Mouse (Mus musculus) intestine, embryonic 14.5 days (tissue): ENCODE measurements around the gene Sae1. TPM values are rescaled to one million over a fixed set of nuclear protein-coding genes. Genes with fewer than 3 reads are reported as not detected.
"Not testable (repeated sequence)": the region's sequence is repeated elsewhere in the genome, so short reads cannot be mapped to it uniquely, and the experiment has no call there.

ENCODE experiments used
- ATAC-seq: fragments of 200-750 bp; cut with Nextera tagmentation; replicated peaks from 2 replicates; pipeline ENCODE4 v1.8.0; 2017; ENCODE audit warnings: low read depth, moderate number of reproducible peaks, moderate TSS enrichment, moderate library complexity; ENCODE audit not compliant: low FRiP score, low TSS enrichment
- DNase-seq: peaks from one replicate; pipeline ENCODE4 v3.0.0-alpha.2; 2018; ENCODE audit warnings: low spot score
- H3K27ac ChIP-seq: fragments of 300-500 bp; sonication (generic); 2 replicates; pipeline ENCODE4 v1.5.1; 2014; ENCODE audit warnings: low read depth, mild to moderate bottlenecking, control low read depth
- H3K27me3 ChIP-seq: fragments of 300-500 bp; sonication (generic); replicated peaks from 2 replicates; pipeline ENCODE4 v1.6.1; 2014; ENCODE audit warnings: low read length, control low read depth; ENCODE audit not compliant: control insufficient read depth, insufficient read depth
- H3K36me3 ChIP-seq: fragments of 300-500 bp; sonication (generic); 2 replicates; pipeline ENCODE4 v1.6.1; 2014; ENCODE audit warnings: low read length, control low read depth; ENCODE audit not compliant: control insufficient read depth, insufficient read depth
- H3K4me1 ChIP-seq: fragments of 300-500 bp; sonication (generic); replicated peaks from 2 replicates; pipeline ENCODE4 v1.6.1; 2014; ENCODE audit warnings: low read length, control low read depth, mixed read lengths; ENCODE audit not compliant: control insufficient read depth, insufficient read depth
- H3K4me2 ChIP-seq: fragments of 300-500 bp; sonication (generic); 2 replicates; pipeline ENCODE4 v1.6.1; 2014; ENCODE audit warnings: low read length
- H3K4me3 ChIP-seq: fragments of 300-500 bp; sonication (generic); 2 replicates; pipeline ENCODE4 v1.5.1; 2014; ENCODE audit warnings: low read depth, low read length, control low read depth, mixed read lengths
- H3K9ac ChIP-seq: fragments of 300-500 bp; sonication (generic); 2 replicates; pipeline ENCODE4 v1.6.1; 2014; ENCODE audit warnings: mild to moderate bottlenecking, low read length
- H3K9me3 ChIP-seq: fragments of 300-500 bp; sonication (generic); 2 replicates; pipeline ENCODE4 v1.6.1; 2016; ENCODE audit warnings: low read length, control low read depth; ENCODE audit not compliant: control insufficient read depth
- WGBS: fragments of 180-500 bp; shearing (Covaris S2); extraction: QIAGEN DNeasy Blood & Tissue Kit; methylation state at CpG from one replicate; pipeline ENCODE4 v1.1.7; 2014; 5-methylcytosine and 5-hydroxymethylcytosine counted together
- polyA plus RNA-seq: library from polyadenylated mRNA; unstranded; fragments of >200 nt; fragmentation: Nextera tagmentation; extraction: Ambion mirVana; gene quantifications from 2 replicates; pipeline ENCODE4 v1.2.1, GENCODE M21; 2014

The Sae1 gene
- polyA plus RNA-seq, 1 experiment from 2014 or later: 294 TPM

DNA sequence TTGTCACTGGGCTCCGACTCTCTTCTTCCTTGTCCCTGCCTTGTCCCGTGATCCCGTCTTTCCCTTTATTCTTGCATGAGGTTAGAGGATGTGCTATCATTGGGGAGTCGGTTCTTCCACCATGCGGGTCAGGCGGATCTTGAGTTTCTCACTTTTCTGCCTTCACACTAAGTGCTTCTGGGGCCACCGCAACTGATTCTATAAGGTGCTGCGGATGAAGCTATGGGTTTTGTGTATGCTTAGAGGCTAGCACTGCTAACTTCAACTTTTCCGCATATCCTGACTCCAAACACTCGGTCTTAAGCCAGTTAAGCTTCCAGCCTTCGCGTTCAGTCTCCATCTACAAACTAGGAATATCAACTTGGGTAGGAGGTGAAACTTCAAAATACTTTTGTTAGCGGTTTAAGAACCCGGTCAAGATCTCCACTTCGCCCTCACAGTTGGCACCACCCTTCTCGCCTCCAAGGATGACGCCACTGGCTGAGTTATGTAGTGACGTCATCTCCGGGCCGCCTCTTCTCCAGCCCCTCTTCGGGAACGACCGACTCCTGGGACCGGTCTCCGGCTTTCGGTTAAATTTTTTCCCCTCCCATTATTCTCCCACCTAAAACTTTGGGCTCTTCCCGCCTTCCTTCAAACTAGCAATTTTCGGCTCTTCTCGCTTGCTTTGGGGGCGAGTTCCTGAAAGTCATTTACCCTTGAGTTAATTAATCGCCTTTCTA lies 11.7 kb upstream of the Sae1 start:
- Histone ChIP-seq H3K9me3 (no peaks in the 10 kb centered on the region), H3K36me3 (0 out of 2 replicates have a peak, but pooled peaks cover 5% of the 10 kb centered on the region), H3K4me3 (peak overlapping the region; percentile 60), H3K4me2 (peak overlapping the region; percentile 99), H3K4me1 (peaks cover 13% of the 10 kb centered on the region), H3K9ac (peak overlapping the region; percentile 100), H3K27ac (peak overlapping the region; percentile 100), H3K27me3 (no peaks in the 10 kb centered on the region)
- ATAC-seq (peak; percentile 82), DNase-seq (peak; percentile 97)
- under 1% methylated on average over 31 of the region's 31 CpGs for WGBS

DNA sequence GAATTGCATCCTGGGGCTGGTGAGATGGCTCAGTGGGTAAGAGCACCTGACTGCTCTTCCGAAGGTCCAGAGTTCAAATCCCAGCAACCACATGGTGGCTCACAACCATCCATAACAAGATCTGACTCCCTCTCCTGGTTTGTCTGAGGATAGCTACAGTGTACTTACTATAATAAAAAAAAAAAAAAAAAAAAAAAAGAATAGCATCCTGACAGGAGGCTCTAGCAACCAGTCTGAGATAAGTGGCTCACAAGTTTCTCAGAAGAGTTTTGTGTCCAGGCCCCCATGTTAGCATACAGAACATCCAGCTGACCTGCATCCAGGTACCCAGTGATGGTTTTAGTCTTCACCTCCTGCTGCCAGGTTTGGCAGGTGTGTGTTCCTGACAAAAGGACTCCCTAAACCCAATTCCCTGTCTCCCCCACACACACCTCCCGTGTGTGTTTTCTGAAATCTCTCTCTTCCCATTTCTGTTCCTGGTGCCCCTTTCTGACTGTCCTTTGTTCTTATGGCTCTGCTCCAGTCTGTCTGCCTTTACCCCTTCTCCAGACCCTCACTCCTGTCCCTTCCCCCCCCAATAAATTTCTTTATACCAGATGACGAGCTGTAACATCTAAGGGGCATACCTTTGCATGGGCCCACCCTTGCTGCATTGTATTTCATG lies 10.9 kb upstream of the Sae1 start:
- H3K27ac ChIP-seq: peak overlapping the region; percentile 100
- DNase-seq: no peak
- H3K27me3 ChIP-seq: no peaks in the 10 kb centered on the region
- H3K9me3 ChIP-seq: no peaks in the 10 kb centered on the region
- H3K4me1 ChIP-seq: peaks cover 10% of the 10 kb centered on the region
- 0 out of 2 replicates have a peak, but pooled peaks cover 5% of the 10 kb centered on the region for H3K36me3 ChIP-seq
- no peak for ATAC-seq
- H3K9ac ChIP-seq: peak overlapping the region; percentile 100
- H3K4me3 ChIP-seq: peak overlapping the region; percentile 60
- H3K4me2 ChIP-seq: peak overlapping the region; percentile 99
- WGBS: 51% methylated on average over 3 of the region's 3 CpGs

DNA sequence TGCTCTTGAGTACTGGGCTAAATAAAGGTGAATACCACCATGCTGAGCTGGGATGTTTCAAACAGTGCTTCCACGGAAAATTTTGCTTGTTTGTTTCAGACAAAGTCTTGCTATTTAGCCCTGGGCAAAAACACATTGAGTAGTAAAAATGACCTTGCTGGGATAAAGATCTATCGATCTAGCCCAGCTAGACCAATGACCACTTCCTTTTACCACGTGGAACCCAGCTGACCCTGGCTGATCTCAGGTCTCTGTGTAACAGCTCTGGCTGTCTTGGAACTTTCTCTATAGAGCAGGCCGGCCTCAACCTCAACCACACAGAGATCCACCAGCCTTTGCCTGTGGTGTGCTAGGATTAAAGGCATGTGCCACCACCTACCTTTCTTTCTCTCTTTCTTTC lies 9.9 kb upstream of the Sae1 start:
- DNase-seq (no peak), ATAC-seq (no peak)
- WGBS: 72% methylated on average over 4 of the region's 4 CpGs
- Histone ChIP-seq H3K36me3 (no peaks in the 10 kb centered on the region), H3K9ac (no peak overlapping the region), H3K27ac (no peak overlapping the region), H3K4me1 (peaks cover 6% of the 10 kb centered on the region), H3K4me2 (no peak overlapping the region), H3K27me3 (no peaks in the 10 kb centered on the region), H3K4me3 (no peak overlapping the region), H3K9me3 (no peaks in the 10 kb centered on the region)

DNA sequence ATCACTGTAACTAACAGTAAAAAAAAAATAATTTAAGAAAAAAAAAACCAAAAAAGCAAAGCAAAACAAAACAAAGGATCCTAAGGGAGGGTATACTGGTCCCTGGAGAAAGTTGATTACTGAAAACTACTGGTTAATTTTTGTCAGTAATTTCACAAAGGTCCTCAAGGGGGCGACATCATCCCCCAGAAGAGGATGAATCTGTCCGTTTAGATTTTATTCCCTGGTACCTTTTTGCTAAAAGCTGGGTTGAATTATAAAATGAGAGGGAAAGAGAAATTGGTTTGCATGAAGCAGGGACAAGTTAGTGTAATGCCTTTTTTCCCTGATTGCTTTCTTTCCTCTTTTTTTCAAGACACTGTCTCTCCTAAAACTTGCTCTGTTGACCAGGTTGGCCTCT lies 8.3 kb upstream of the Sae1 start:
- no peak overlapping the region for H3K4me2 ChIP-seq
- H3K4me1 ChIP-seq: peaks cover 6% of the 10 kb centered on the region
- no peak overlapping the region for H3K4me3 ChIP-seq
- DNase-seq (no peak), ATAC-seq (no peak)
- no peaks in the 10 kb centered on the region for H3K9me3 ChIP-seq
- H3K36me3 ChIP-seq: no peaks in the 10 kb centered on the region
- H3K27ac ChIP-seq: no peak overlapping the region
- WGBS: 2% methylated on average over 2 of the region's 2 CpGs
- H3K9ac ChIP-seq: no peak overlapping the region
- H3K27me3 ChIP-seq: no peaks in the 10 kb centered on the region

DNA sequence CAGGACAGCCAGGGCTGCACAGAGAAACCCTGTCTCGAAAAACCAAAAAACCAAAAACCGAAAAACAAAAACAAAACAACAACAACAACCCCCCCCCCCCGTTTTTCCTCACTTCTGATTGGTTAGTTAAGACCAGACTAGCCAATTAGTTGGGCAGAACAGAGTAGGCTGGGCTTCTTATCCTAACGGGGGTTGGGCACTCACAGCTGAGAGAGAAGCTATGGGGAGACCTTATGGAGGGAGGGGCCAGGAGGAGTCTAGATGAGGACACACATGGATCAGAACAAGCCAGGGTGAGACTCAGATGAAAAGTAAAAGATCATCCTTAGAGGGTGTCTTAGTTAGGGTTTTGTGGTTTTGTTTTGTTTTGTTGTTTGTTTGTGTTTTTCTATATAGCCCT lies 5.3 kb upstream of the Sae1 start:
- Histone ChIP-seq H3K27me3 (no peaks in the 10 kb centered on the region), H3K4me1 (0 out of 2 replicates have a peak, but pooled peaks cover 3% of the 10 kb centered on the region), H3K9me3 (no peaks in the 10 kb centered on the region), H3K4me2 (no peak overlapping the region), H3K36me3 (no peaks in the 10 kb centered on the region), H3K4me3 (no peak overlapping the region), H3K27ac (no peak overlapping the region), H3K9ac (no peak overlapping the region)
- no peak for DNase-seq
- 42% methylated on average over 4 of the region's 4 CpGs for WGBS
- ATAC-seq: no peak

DNA sequence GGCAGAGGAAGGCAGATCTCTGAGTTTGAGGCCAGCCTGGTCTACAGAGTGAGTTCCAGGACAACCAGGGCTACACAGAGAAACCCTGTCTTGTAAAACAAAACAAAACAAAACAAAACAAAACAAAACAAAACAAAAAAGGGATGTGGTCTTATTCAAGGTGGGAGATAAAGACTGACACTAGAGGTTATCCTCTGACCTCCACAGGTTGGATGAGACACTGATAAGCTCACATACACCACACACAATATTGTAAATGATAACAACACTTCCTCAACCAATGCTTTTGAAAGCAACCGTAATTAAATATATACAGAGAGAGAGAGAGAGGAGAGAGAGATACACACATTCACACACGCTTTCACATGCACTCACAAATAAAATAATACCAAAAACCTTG lies 2.3 kb upstream of the Sae1 start:
- H3K4me1 ChIP-seq: peaks cover 16% of the 10 kb centered on the region
- ATAC-seq, H3K27ac ChIP-seq, DNase-seq, H3K4me3 ChIP-seq, H3K4me2 ChIP-seq, H3K9me3 ChIP-seq, H3K27me3 ChIP-seq, H3K36me3 ChIP-seq, H3K9ac ChIP-seq: not testable (repeated sequence)
- WGBS: 80% methylated on average over 2 of the region's 2 CpGs

DNA sequence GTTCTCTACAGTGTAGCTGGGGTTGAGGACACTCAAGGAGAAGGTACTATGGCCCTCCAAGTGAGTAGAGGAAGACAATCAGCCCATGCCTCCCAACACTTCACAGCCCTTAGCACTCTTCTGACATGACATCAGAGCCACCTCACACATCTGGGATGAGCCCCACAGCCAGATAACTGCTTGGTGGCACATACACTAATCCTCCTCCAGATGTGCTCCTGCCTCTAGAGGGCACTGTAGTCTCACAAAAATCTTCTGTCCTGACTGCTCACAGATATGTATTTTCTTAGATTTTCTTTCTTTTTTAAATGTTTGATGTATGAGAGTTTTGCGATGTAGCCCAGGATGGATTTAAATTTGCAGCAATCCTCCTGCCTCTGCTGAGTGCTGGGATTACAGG lies 11.1 kb downstream of the Sae1 start:
- H3K4me3 ChIP-seq: no peak overlapping the region
- no peaks in the 10 kb centered on the region for H3K4me1 ChIP-seq
- H3K9me3 ChIP-seq: no peaks in the 10 kb centered on the region
- no peak overlapping the region for H3K4me2 ChIP-seq
- ATAC-seq (no peak), DNase-seq (no peak)
- no peaks in the 10 kb centered on the region for H3K27me3 ChIP-seq
- H3K9ac ChIP-seq: no peak overlapping the region
- 82% methylated on average over 1 of the region's 1 CpGs for WGBS
- peaks cover 78% of the 10 kb centered on the region for H3K36me3 ChIP-seq
- no peak overlapping the region for H3K27ac ChIP-seq

DNA sequence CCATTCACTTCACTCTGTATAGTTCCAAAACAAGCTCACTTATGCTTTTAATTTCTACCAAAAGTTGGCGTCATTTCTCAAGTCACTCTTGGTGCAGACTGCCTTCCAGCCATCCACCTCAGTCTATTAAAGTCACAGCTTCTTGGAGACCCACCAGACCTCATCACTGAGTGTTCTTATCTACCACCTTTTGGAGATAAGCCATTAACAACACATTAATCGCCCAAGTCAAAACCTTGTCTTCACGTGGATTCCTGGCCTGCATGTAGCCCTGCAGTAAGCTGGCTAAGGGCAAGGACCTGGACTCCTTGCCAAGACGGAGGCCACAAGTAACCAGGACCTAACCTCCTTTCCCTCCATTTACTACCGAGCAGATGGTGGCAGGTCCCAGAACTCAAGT lies 12.6 kb downstream of the Sae1 start:
- Histone ChIP-seq H3K4me3 (no peak overlapping the region), H3K9ac (no peak overlapping the region), H3K36me3 (peaks cover 82% of the 10 kb centered on the region), H3K9me3 (no peaks in the 10 kb centered on the region), H3K27me3 (no peaks in the 10 kb centered on the region), H3K27ac (no peak overlapping the region), H3K4me1 (no peaks in the 10 kb centered on the region), H3K4me2 (no peak overlapping the region)
- DNase-seq (no peak), ATAC-seq (no peak)
- WGBS: 80% methylated on average over 5 of the region's 5 CpGs

DNA sequence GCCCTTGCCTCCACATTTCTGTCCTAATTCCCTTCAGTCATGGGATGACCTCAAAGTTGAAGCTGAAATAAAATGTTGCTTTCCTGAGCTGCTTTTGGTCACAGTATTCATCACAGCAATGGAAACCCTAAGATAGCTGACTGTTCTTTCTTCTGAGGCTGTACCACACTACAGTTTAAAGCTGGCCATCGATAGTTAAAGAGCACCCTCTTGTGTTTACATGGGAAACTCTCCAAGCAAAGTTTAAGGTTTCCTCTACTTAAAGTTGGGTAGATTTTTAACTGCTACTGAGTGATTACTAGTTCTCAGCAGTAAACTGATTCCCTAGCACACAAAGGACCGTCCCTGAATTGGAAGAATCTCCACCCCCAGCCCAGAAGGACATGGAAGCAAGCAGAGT lies 13.9 kb downstream of the Sae1 start:
- WGBS: 59% methylated on average over 2 of the region's 2 CpGs
- ATAC-seq (no peak), DNase-seq (no peak)
- no peak overlapping the region for H3K4me2 ChIP-seq
- no peaks in the 10 kb centered on the region for H3K4me1 ChIP-seq
- H3K4me3 ChIP-seq: no peak overlapping the region
- H3K9ac ChIP-seq: no peak overlapping the region
- H3K36me3 ChIP-seq: peaks cover 86% of the 10 kb centered on the region
- no peak overlapping the region for H3K27ac ChIP-seq
- H3K27me3 ChIP-seq: no peaks in the 10 kb centered on the region
- no peaks in the 10 kb centered on the region for H3K9me3 ChIP-seq
